Mouse (Mus musculus) lung, postnatal 0 days (tissue): ENCODE measurements around the gene Add1.

Experiments used
- CTCF ChIP-seq: IDR thresholded peaks from 2 replicates; pipeline ENCODE4 v1.5.1; 2016; ENCODE audit warnings: antibody characterized with exemption, mild to moderate bottlenecking
- EP300 ChIP-seq: IDR thresholded peaks from 2 replicates; pipeline ENCODE4 v1.6.1; 2016; ENCODE audit warnings: antibody characterized with exemption, mild to moderate bottlenecking, control low read depth

DNA sequence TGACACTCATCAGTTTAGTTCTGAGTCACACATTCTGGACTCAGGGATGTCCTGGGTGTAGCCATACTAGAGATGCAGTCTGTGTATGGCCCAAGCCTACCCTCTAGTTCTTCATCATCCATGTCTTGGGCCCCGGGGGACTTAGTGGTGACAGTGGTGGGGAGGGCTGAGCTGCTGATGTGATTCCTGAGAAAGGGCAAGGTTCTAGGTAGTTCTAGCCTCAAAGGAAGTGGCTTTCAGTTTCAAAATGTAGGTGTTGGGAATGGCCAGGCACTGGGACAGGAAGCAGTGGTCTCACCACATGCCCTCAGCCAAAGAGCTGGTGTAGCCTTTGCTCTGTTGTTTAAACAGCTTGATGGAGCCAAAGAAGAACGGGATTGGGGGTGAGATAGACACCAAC lies 34.3 kb upstream of the Add1 start:
- TF ChIP-seq CTCF (no peak), EP300 (no peak)
